Mouse (Mus musculus) embryonic stem cell, embryonic (primary cell): ENCODE results near the gene Nme3.

Source experiments
- CTCF ChIA-PET, 4 experiments: fragments of 300-600 bp in 2 of 4; fragments of 350-600 bp in 2 of 4; sonication (Branson Sonifier 250); formaldehyde crosslinking; loops; one replicate each; lab custom pipeline; 2022; ENCODE audit warnings: inconsistent platforms in 2 of 4; lab: Charles Lee
- POLR2A ChIA-PET, 4 experiments: fragments of 300-600 bp in 2 of 4; fragments of 350-600 bp in 2 of 4; sonication (Branson Sonifier 250); formaldehyde crosslinking; loops; one replicate each; lab custom pipeline; 2022; ENCODE audit warnings: antibody characterized with exemption in 4 of 4, inconsistent platforms in 1 of 4; lab: Charles Lee

Nme3 gene

GRCm38 (mm10) chr17:24888862-24889261 lies 7.4 kb upstream of the Nme3 start:
- ChIA-PET POLR2A (interaction anchor here in 3 of 4 experiments (0.8 to 21.0 kb wide), 14 partner anchors 7 to 171 kb away, joined by 3 to 369 read pairs (median 3); partner anchors contain the start of genes Igfals (in 2 of the 3), Eme2 (in 1 of the 3), Fahd1 (in 1 of the 3) and Jpt2 (in 1 of the 3)), CTCF (no interaction called here)

- ChIA-PET CTCF (interaction anchor here in 1 of 4 experiments (1.3 kb wide), 1 partner anchor 8 kb away, joined by 4 read pairs; no protein-coding TSS in a partner anchor), POLR2A (interaction anchor here in 3 of 4 experiments (0.6 to 18.3 kb wide), 16 partner anchors 9 to 363 kb away, joined by 3 to 338 read pairs (median 4); partner anchors contain the start of genes Fahd1 (in 2 of the 3), Traf7 (in 2 of the 3), Cramp1l (in 1 of the 3) and Ift140 (in 1 of the 3))
Measured at GRCm38 (mm10) chr17:24890151-24891092, 5.9 kb upstream of the Nme3 start.

- ChIA-PET CTCF (interaction anchor here in 1 of 4 experiments (1.3 kb wide), 1 partner anchor 9 kb away, joined by 4 read pairs; no protein-coding TSS in a partner anchor), POLR2A (interaction anchor here in 3 of 4 experiments (0.7 to 18.3 kb wide), 15 partner anchors 8 to 364 kb away, joined by 3 to 338 read pairs (median 4); partner anchors contain the start of genes Fahd1 (in 2 of the 3), Traf7 (in 2 of the 3), Cramp1l (in 1 of the 3) and Ift140 (in 1 of the 3))
Measured at GRCm38 (mm10) chr17:24891321-24891720, 5.0 kb upstream of the Nme3 start.

- CTCF ChIA-PET: interaction anchor here in 1 of 4 experiments (1.5 kb wide), 1 partner anchor 11 kb away, joined by 3 read pairs; no protein-coding TSS in a partner anchor
Measured at GRCm38 (mm10) chr17:24892785-24893184, 3.5 kb upstream of the Nme3 start.

GRCm38 (mm10) chr17:24893276-24893675 lies 3.0 kb upstream of the Nme3 start:
- CTCF ChIA-PET: interaction anchor here in 1 of 4 experiments (1.5 kb wide), 1 partner anchor 10 kb away, joined by 3 read pairs; no protein-coding TSS in a partner anchor
- POLR2A ChIA-PET: interaction anchor here in 3 of 4 experiments (0.9 to 18.3 kb wide), 12 partner anchors 6 to 1080 kb away, joined by 3 to 338 read pairs (median 18); partner anchors contain the start of genes Nubp2 (in 2 of the 3), Spsb3 (in 2 of the 3), Fahd1 (in 1 of the 3) and Igfals (in 1 of the 3)

More at GRCm38 (mm10) chr17:24892785-24893184, 3.5 kb upstream of the Nme3 start:
- POLR2A ChIA-PET: interaction anchor here in 2 of 4 experiments (0.9 to 18.3 kb wide), 6 partner anchors 10 to 1080 kb away, joined by 3 to 338 read pairs (median 35); partner anchors contain the start of genes Fahd1 (in 1 of the 2) and Igfals (in 1 of the 2)

GRCm38 (mm10) chr17:24894061-24894994 lies 2.0 kb upstream of the Nme3 start:
- POLR2A ChIA-PET: interaction anchor here (0.5 to 18.3 kb wide), 66 partner anchors 7 to 939 kb away, joined by 3 to 338 read pairs (median 4); partner anchors contain the start of genes Fahd1 (in 3 of the 4), Nubp2 (in 3 of the 4), Spsb3 (in 3 of the 4) and Jpt2 (in 2 of the 4)

GRCm38 (mm10) chr17:24894995-24895547 lies 1.2 kb upstream of the Nme3 start, which contains the start of the genes Eme2 and Mrps34:
Gene Eme2 (minus strand): TSS chr17:24895087.
Gene Mrps34 (plus strand): TSS chr17:24895116.
- CTCF ChIA-PET: interaction anchor here (0.7 to 1.7 kb wide), 11 partner anchors 8 to 220 kb away, joined by 3 to 8 read pairs (median 3); partner anchors contain the start of genes Nubp2 (in 2 of the 4), Spsb3 (in 2 of the 4) and Telo2 (in 1 of the 4)
- POLR2A ChIA-PET: interaction anchor here (0.6 to 18.3 kb wide), 67 partner anchors 8 to 1060 kb away, joined by 3 to 338 read pairs (median 4); partner anchors contain the start of genes Fahd1 (in 3 of the 4), Nubp2 (in 3 of the 4), Spsb3 (in 3 of the 4) and Jpt2 (in 2 of the 4)

More at GRCm38 (mm10) chr17:24894061-24894994, 2.0 kb upstream of the Nme3 start:
- CTCF ChIA-PET: interaction anchor here (0.7 to 1.7 kb wide), 11 partner anchors 8 to 221 kb away, joined by 3 to 8 read pairs (median 3); partner anchors contain the start of genes Nubp2 (in 2 of the 4), Spsb3 (in 2 of the 4) and Telo2 (in 1 of the 4)

GRCm38 (mm10) chr17:24895571-24896240 lies 594 bp upstream of the Nme3 start:
- CTCF ChIA-PET: interaction anchor here in 3 of 4 experiments (0.8 to 1.7 kb wide), 7 partner anchors 8 to 150 kb away, joined by 3 to 8 read pairs (median 4); partner anchors contain the start of genes Nubp2 (in 2 of the 3) and Spsb3 (in 2 of the 3)
- POLR2A ChIA-PET: interaction anchor here (0.6 to 18.3 kb wide), 55 partner anchors 8 to 1059 kb away, joined by 3 to 338 read pairs (median 5); partner anchors contain the start of genes Fahd1 (in 3 of the 4), Nubp2 (in 3 of the 4), Spsb3 (in 3 of the 4) and Ndufb10 (in 2 of the 4)

- ChIA-PET POLR2A (interaction anchor here in 3 of 4 experiments (0.6 to 18.3 kb wide), 25 partner anchors 9 to 936 kb away, joined by 3 to 338 read pairs (median 4); partner anchors contain the start of genes Fahd1 (in 2 of the 3), Nubp2 (in 2 of the 3), Spsb3 (in 2 of the 3) and Ccnf (in 1 of the 3)), CTCF (interaction anchor here in 1 of 4 experiments (0.6 kb wide), 1 partner anchor 671 kb away, joined by 10 read pairs; no protein-coding TSS in a partner anchor)
Measured at GRCm38 (mm10) chr17:24896993-24897269, 631 bp downstream of the Nme3 start.

- POLR2A ChIA-PET: interaction anchor here in 3 of 4 experiments (0.6 to 18.3 kb wide), 12 partner anchors 10 to 176 kb away, joined by 3 to 338 read pairs (median 4); partner anchors contain the start of genes Fahd1 (in 1 of the 3), Igfals (in 1 of the 3), Ndufb10 (in 1 of the 3) and Nubp2 (in 1 of the 3)
- CTCF ChIA-PET: no interaction called here
Measured at GRCm38 (mm10) chr17:24897600-24897999, 1.3 kb downstream of the Nme3 start.

GRCm38 (mm10) chr17:24898041-24898854 lies 1.9 kb downstream of the Nme3 start:
- ChIA-PET POLR2A (interaction anchor here in 3 of 4 experiments (0.6 to 18.3 kb wide), 5 partner anchors 9 to 54 kb away, joined by 3 to 338 read pairs (median 9); partner anchors contain the start of genes Fahd1 (in 1 of the 3), Igfals (in 1 of the 3), Nubp2 (in 1 of the 3) and Spsb3 (in 1 of the 3)), CTCF (interaction anchor here in 1 of 4 experiments (0.6 kb wide), 1 partner anchor 47 kb away, joined by 3 read pairs; no protein-coding TSS in a partner anchor)

- ChIA-PET CTCF (interaction anchor here in 1 of 4 experiments (0.6 kb wide), 1 partner anchor 46 kb away, joined by 3 read pairs; no protein-coding TSS in a partner anchor), POLR2A (interaction anchor here (0.6 to 2.9 kb wide), 9 partner anchors 8 to 208 kb away, joined by 3 to 18 read pairs (median 4); partner anchors contain the start of genes Fahd1 (in 2 of the 4), Nubp2 (in 2 of the 4), Spsb3 (in 2 of the 4) and Mapk8ip3 (in 1 of the 4))
Measured at GRCm38 (mm10) chr17:24899153-24899552, 2.9 kb downstream of the Nme3 start.

- ChIA-PET POLR2A (interaction anchor here in 3 of 4 experiments (0.8 to 2.9 kb wide), 9 partner anchors 9 to 50 kb away, joined by 3 to 18 read pairs (median 4); partner anchors contain the start of genes Fahd1 (in 2 of the 3), Nubp2 (in 2 of the 3), Spsb3 (in 2 of the 3) and Mapk8ip3 (in 1 of the 3)), CTCF (no interaction called here)
Measured at GRCm38 (mm10) chr17:24900014-24900413, 3.7 kb downstream of the Nme3 start.
